Comparison of ENCODE assay signal across 15 mouse cellular contexts in genomic region chr1:143524522-143524865, GRCm38 (mm10).
DNase-seq lines count a peak whose midpoint lies in the region; ATAC-seq lines count a peak whose summit lies in the region.
"Had no signal": no experiment of that assay in that cellular context is flagged by ENCODE, and none has a peak within 500 bp of the region (broad histone marks: within the 10 kb centered on the region; RNA-seq: fewer than 3 reads in every experiment).

No protein-coding gene starts in this region.

- H3K27me3 ChIP-seq in heart, embryonic 15.5 days, result no peaks in the 10 kb centered on the region
- no peaks in the 10 kb centered on the region for H3K27me3 ChIP-seq in forebrain, embryonic 11.5 days (ENCODE audit: control insufficient read depth, insufficient read depth, low read length)
- H3K27me3 ChIP-seq: embryonic facial prominence, embryonic 12.5 days; forebrain, embryonic 12.5 days; liver, embryonic 15.5 days; midbrain, embryonic 13.5 days had no signal

- ATAC-seq in heart, embryonic 15.5 days (replicated peaks; ENCODE audit: insufficient number of reproducible peaks, insufficient read depth, low FRiP score, low read depth), result peak; percentile 55; the same call in 1 of the 2 replicates
- ATAC-seq in forebrain, embryonic 11.5 days (replicated peaks; ENCODE audit: low FRiP score), result no peak
- ATAC-seq: hindbrain, postnatal 0 days; midbrain, embryonic 13.5 days had no signal

- H3K27ac ChIP-seq in heart, embryonic 15.5 days, result peak overlapping the region; percentile 8; the same call in 1 of the 2 replicates
- no peak overlapping the region for H3K27ac ChIP-seq in forebrain, embryonic 11.5 days (ENCODE audit: low read depth, low read length)
- H3K27ac ChIP-seq: embryonic facial prominence, embryonic 12.5 days; forebrain, embryonic 12.5 days; hindbrain, postnatal 0 days; liver, embryonic 15.5 days; midbrain, embryonic 13.5 days had no signal

- DNase-seq in embryo, embryonic 10 days (ENCODE audit: low spot score), result peak; percentile 21
- no peak for DNase-seq in embryo, embryonic 9.5 days (ENCODE audit: extremely low spot score)
- DNase-seq in Muller cell, postnatal 12 days (ENCODE audit: inconsistent ontology term), result peak; percentile 71
- DNase-seq in gastrocnemius, postnatal 36 days, result peak; percentile 9 to 13
- no peak for DNase-seq in ovary, postnatal 36 days (ENCODE audit: low spot score)
- no peak for DNase-seq in forebrain, embryonic 11.5 days (ENCODE audit: low spot score)
- DNase-seq in thymus, postnatal 14 days, result no peak
- DNase-seq: cerebellum, adult 9-11 months; kidney, adult 9 months had no signal

- no peak overlapping the region for H3K9ac ChIP-seq in heart, embryonic 15.5 days
- H3K9ac ChIP-seq in forebrain, embryonic 11.5 days (ENCODE audit: low read length), result no peak overlapping the region
- H3K9ac ChIP-seq: embryonic facial prominence, embryonic 12.5 days; forebrain, embryonic 12.5 days; liver, embryonic 15.5 days; midbrain, embryonic 13.5 days had no signal

- H3K4me3 ChIP-seq in heart, embryonic 15.5 days, result no peak overlapping the region
- no peak overlapping the region for H3K4me3 ChIP-seq in forebrain, embryonic 11.5 days (ENCODE audit: low read depth, low read length)
- H3K4me3 ChIP-seq: embryonic facial prominence, embryonic 12.5 days; forebrain, embryonic 12.5 days; liver, embryonic 15.5 days; midbrain, embryonic 13.5 days had no signal

- H3K36me3 ChIP-seq in heart, embryonic 15.5 days, result no peaks in the 10 kb centered on the region
- no peaks in the 10 kb centered on the region for H3K36me3 ChIP-seq in forebrain, embryonic 11.5 days (ENCODE audit: control insufficient read depth, insufficient read depth, low read length)
- H3K36me3 ChIP-seq: embryonic facial prominence, embryonic 12.5 days; forebrain, embryonic 12.5 days; liver, embryonic 15.5 days; midbrain, embryonic 13.5 days had no signal

- H3K9me3 ChIP-seq in heart, embryonic 15.5 days (replicated peaks), result no peaks in the 10 kb centered on the region
- H3K9me3 ChIP-seq in forebrain, embryonic 11.5 days (ENCODE audit: control insufficient read depth, low read length), result no peaks in the 10 kb centered on the region
- H3K9me3 ChIP-seq: embryonic facial prominence, embryonic 12.5 days; forebrain, embryonic 12.5 days; liver, embryonic 15.5 days; midbrain, embryonic 13.5 days had no signal

- peak overlapping the region; percentile 30; the same call in 1 of the 2 replicates for H3K4me2 ChIP-seq in heart, embryonic 15.5 days
- H3K4me2 ChIP-seq in forebrain, embryonic 11.5 days (ENCODE audit: low read depth, low read length, severe bottlenecking), result no peak overlapping the region
- H3K4me2 ChIP-seq: embryonic facial prominence, embryonic 12.5 days; forebrain, embryonic 12.5 days; liver, embryonic 15.5 days; midbrain, embryonic 13.5 days had no signal

- intact Hi-C loops in gastrocnemius, postnatal 36 days (cut with DNase I), result no loop called here

- WGBS in heart, embryonic 15.5 days, result 29% methylated on average over 5 of the region's 5 CpGs
- WGBS in forebrain, embryonic 11.5 days, result 77% methylated on average over 5 of the region's 5 CpGs

- peaks cover 12% of the 10 kb centered on the region for H3K4me1 ChIP-seq in heart, embryonic 15.5 days (replicated peaks)
- H3K4me1 ChIP-seq in forebrain, embryonic 11.5 days (replicated peaks; ENCODE audit: control insufficient read depth, insufficient read depth, low read length), result no peaks in the 10 kb centered on the region
- H3K4me1 ChIP-seq: embryonic facial prominence, embryonic 12.5 days; forebrain, embryonic 12.5 days; liver, embryonic 15.5 days; midbrain, embryonic 13.5 days had no signal

Comparison
In these comparisons a context has a peak if more than half of its experiments do, and no peak if none do; other contexts are left out.
1. DNase-seq: peak in embryo, embryonic 10 days (single experiment), Muller cell, postnatal 12 days (single experiment) and gastrocnemius, postnatal 36 days (2 of 2); none in embryo, embryonic 9.5 days (single experiment), ovary, postnatal 36 days (single experiment), forebrain, embryonic 11.5 days (single experiment) and thymus, postnatal 14 days (single experiment).